Mouse (Mus musculus): ENCODE data around the gene Cct7. TPM values are rescaled to one million over a fixed set of nuclear protein-coding genes. Genes with fewer than 3 reads are reported as not detected.

Cct7 gene
- polyA plus RNA-seq (2012; rRNA removed), result 104 and 117 TPM in 2 replicates

DNA sequence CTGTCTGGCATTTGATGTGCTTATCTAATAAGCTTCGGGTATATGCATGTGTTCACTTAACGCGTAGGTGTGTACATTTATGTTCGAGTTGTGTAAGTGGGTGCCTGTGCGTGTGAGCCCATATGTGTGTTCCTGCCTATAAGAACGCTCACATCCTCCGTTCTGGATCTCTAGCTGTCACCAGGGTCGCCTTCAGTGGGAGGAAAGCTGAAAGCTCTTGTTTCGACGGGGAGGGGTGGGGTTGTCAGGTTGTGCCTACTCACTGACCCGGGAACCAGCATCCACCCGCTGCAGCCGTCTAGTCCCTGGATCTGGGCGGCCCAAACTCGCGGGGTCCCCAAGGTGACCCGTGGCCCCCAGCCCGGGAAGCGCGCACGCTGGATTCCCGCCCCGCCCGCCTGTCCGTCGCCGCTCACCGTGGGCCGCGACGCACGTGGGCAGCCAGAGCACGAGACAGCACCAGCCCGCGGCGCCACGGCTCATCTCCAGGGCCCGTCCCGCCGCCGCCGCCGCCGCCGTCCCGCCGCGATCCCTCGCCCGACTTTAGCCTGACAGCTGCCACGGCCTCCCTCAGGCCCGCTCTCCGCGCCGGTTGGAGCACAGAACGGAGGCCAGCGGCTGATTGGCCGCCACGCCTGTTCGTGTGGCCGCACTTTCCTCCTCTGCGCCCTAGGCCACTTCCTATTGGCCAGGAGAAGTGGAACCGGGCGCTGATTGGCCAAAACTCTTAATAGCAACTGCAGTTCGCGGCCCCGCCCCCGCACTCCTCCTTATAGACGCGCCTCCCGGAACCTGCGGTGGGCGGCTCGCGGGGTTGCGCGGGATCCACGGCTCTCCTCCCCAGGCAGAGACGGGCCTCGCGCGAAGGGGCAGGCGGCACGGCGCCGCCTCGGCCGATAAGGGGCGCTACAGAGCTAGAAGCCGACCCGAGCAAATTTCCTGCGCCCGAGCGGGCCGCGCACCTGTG, at the start of gene Cct7:
TSS of gene Cct7 (plus strand) at position 818 of the 967 bp plus-strand sequence.
- DNase-seq, result peak; percentile 100
- Histone ChIP-seq H3K4me3 (ENCODE audit: insufficient read depth, low read depth, low read length) (peak within 1 kb of the TSS; percentile 92), H3K27ac (ENCODE audit: insufficient read depth, low read depth, low read length) (peak within 1 kb of the TSS; percentile 95), H3K36me3 (ENCODE audit: control insufficient read depth, insufficient read depth, low read length) (no peaks in the 10 kb centered on the region), H3K4me1 (ENCODE audit: control insufficient read depth, insufficient read depth, low read length) (peaks cover 6% of the 10 kb centered on the region), H3K27me3 (replicated peaks; ENCODE audit: control insufficient read depth, insufficient read depth, low read length) (no peaks in the 10 kb centered on the region)
- TF ChIP-seq CTCF (conservative IDR thresholded peaks at IDR 0.05; ENCODE audit: insufficient read depth, insufficient read length, low read depth, low read length) (peak; percentile 53), POLR2A (IDR thresholded peaks at IDR 0.05; ENCODE audit: low read depth, low read length) (no peak)
- 2% methylated on average over 96 of the region's 96 CpGs for WGBS

DNA sequence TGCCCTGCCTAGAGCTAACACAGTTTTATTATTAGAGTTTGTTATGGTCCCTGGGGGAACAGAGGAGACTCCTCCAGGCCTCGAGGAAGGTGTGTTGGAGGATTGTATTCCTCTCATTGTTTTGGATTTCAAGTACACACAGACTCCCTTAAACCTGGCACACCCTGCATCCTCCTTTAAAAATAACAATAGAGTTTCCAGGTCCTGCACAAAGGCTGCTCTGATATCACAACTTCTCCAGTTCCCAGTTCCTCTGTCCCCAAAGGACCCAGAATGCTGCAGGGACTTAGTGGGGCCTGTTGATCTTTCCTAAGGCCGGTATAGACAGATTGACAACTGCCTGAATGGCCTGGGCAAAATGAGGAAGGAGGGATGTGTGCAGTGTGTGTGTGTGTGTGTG, 48.7 kb upstream of the Cct7 start:
- no peaks in the 10 kb centered on the region for H3K27me3 ChIP-seq (replicated peaks; ENCODE audit: control insufficient read depth, insufficient read depth, low read length)
- no peaks in the 10 kb centered on the region for H3K36me3 ChIP-seq (ENCODE audit: control insufficient read depth, insufficient read depth, low read length)
- no peak for TF ChIP-seq POLR2A (IDR thresholded peaks at IDR 0.05; ENCODE audit: low read depth, low read length)
- no peak for TF ChIP-seq CTCF (conservative IDR thresholded peaks at IDR 0.05; ENCODE audit: insufficient read depth, insufficient read length, low read depth, low read length)
- no peak overlapping the region for H3K27ac ChIP-seq (ENCODE audit: insufficient read depth, low read depth, low read length)
- 43% methylated on average over 2 of the region's 2 CpGs for WGBS
- peaks cover 3% of the 10 kb centered on the region; the same call in 1 of the 2 replicates for H3K4me1 ChIP-seq (ENCODE audit: control insufficient read depth, insufficient read depth, low read length)
- DNase-seq, result no peak
- no peak overlapping the region for H3K4me3 ChIP-seq (ENCODE audit: insufficient read depth, low read depth, low read length)

DNA sequence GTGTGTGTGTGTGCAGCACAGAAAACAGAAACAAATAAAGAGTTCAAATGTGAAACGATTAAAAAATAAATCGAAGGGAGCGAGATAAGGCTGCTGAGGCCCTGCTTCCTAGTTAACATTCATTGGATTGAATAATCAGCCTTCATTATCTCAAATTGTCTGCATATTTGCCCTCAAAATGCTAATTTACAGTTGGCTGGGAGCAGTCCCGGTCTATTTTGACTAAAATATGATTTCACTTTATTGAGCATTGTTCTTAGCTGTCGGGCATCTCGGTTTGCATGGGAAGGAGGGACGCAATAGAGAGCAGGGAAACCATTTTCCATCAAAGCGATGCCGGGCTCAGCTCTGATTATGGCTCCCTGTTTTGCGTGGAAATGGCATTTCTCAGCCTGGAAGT, 48.3 kb upstream of the Cct7 start:
- Histone ChIP-seq H3K4me1 (ENCODE audit: control insufficient read depth, insufficient read depth, low read length) (peaks cover 3% of the 10 kb centered on the region; the same call in 1 of the 2 replicates), H3K27ac (ENCODE audit: insufficient read depth, low read depth, low read length) (no peak overlapping the region), H3K27me3 (replicated peaks; ENCODE audit: control insufficient read depth, insufficient read depth, low read length) (no peaks in the 10 kb centered on the region), H3K4me3 (ENCODE audit: insufficient read depth, low read depth, low read length) (no peak overlapping the region), H3K36me3 (ENCODE audit: control insufficient read depth, insufficient read depth, low read length) (no peaks in the 10 kb centered on the region)
- no peak for DNase-seq
- 67% methylated on average over 10 of the region's 10 CpGs for WGBS
- no peak for TF ChIP-seq POLR2A (IDR thresholded peaks at IDR 0.05; ENCODE audit: low read depth, low read length)
- no peak for TF ChIP-seq CTCF (conservative IDR thresholded peaks at IDR 0.05; ENCODE audit: insufficient read depth, insufficient read length, low read depth, low read length)

DNA sequence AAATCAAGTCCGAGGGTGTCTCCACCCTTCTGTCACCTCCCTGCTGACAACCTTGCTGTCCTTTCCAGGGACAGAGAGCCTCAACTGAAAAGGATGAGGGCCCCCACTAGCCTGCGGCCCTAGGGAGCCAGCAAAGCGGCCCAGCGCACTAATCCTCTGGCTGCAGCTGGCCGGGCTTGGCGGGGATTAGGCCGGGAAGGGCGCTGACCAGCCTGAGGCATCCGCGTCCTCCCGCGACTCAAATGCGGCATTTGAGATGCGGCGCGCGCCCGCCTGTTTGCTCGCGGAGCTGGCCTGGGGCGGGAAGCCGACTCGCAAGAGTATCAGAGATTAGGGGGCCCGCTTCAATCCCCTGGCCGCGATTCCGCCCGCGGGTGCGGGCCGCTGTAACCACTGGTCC, 42.3 kb upstream of the Cct7 start:
- no peak for TF ChIP-seq POLR2A (IDR thresholded peaks at IDR 0.05; ENCODE audit: low read depth, low read length)
- TF ChIP-seq CTCF (conservative IDR thresholded peaks at IDR 0.05; ENCODE audit: insufficient read depth, insufficient read length, low read depth, low read length), result no peak
- Histone ChIP-seq H3K27me3 (replicated peaks; ENCODE audit: control insufficient read depth, insufficient read depth, low read length) (no peaks in the 10 kb centered on the region), H3K4me1 (ENCODE audit: control insufficient read depth, insufficient read depth, low read length) (no peaks in the 10 kb centered on the region), H3K36me3 (ENCODE audit: control insufficient read depth, insufficient read depth, low read length) (no peaks in the 10 kb centered on the region), H3K4me3 (ENCODE audit: insufficient read depth, low read depth, low read length) (no peak overlapping the region), H3K27ac (ENCODE audit: insufficient read depth, low read depth, low read length) (no peak overlapping the region)
- 24% methylated on average over 31 of the region's 31 CpGs for WGBS
- no peak for DNase-seq

DNA sequence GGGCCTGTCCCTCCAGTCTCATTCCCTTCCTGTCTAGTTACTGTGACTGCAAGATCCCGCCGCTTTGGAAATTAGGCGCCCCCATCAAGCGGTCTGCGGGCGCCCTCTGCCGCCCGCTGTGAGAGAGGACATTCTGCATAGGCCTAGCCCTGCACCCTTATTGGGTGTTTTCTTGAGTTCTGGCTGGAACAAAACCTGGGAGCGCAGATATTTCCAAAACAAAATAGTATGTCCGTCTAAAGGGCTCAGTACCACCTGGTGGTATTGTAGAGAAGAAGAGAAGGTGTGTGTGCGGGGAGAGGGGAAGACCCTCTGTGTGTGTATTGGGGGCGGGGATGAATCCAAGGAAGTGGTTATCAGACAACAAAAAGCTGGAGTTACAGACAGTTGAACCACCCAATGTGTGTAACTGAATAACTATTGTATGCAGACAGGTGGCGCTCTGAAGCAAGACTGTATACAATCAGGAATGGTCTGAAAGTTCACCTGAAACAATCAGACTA, 40.5 kb upstream of the Cct7 start:
- Histone ChIP-seq H3K27me3 (replicated peaks; ENCODE audit: control insufficient read depth, insufficient read depth, low read length) (no peaks in the 10 kb centered on the region), H3K4me1 (ENCODE audit: control insufficient read depth, insufficient read depth, low read length) (no peaks in the 10 kb centered on the region), H3K4me3 (ENCODE audit: insufficient read depth, low read depth, low read length) (no peak overlapping the region), H3K27ac (ENCODE audit: insufficient read depth, low read depth, low read length) (no peak overlapping the region), H3K36me3 (ENCODE audit: control insufficient read depth, insufficient read depth, low read length) (no peaks in the 10 kb centered on the region)
- peak; percentile 62 for DNase-seq
- 13% methylated on average over 13 of the region's 13 CpGs for WGBS
- TF ChIP-seq CTCF (conservative IDR thresholded peaks at IDR 0.05; ENCODE audit: insufficient read depth, insufficient read length, low read depth, low read length), result peak; percentile 74
- TF ChIP-seq POLR2A (IDR thresholded peaks at IDR 0.05; ENCODE audit: low read depth, low read length), result no peak

DNA sequence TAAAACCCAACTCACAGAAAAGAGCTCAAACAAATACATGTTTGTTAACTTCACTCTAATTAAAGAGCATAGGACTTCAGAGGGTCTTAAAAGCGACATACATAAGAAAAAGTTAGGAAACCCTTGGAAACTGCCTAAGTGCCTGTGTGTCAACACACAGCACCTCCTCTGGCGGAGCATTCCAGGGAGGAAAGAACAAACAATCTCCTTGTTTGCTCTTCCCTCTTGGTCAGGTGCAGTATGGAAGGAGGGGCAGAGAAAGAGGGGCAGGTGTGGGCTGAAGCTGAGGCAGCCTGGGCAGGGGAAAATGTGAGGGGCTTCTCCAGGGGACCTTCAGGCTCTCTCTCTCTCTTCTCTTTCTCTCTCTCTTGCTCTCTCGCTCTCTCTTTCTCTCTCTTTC, 35.5 kb upstream of the Cct7 start:
- Histone ChIP-seq H3K4me1 (ENCODE audit: control insufficient read depth, insufficient read depth, low read length) (no peaks in the 10 kb centered on the region), H3K27ac (ENCODE audit: insufficient read depth, low read depth, low read length) (no peak overlapping the region), H3K27me3 (replicated peaks; ENCODE audit: control insufficient read depth, insufficient read depth, low read length) (no peaks in the 10 kb centered on the region), H3K36me3 (ENCODE audit: control insufficient read depth, insufficient read depth, low read length) (no peaks in the 10 kb centered on the region), H3K4me3 (ENCODE audit: insufficient read depth, low read depth, low read length) (no peak overlapping the region)
- WGBS, result 75% methylated on average over 3 of the region's 3 CpGs
- no peak for TF ChIP-seq POLR2A (IDR thresholded peaks at IDR 0.05; ENCODE audit: low read depth, low read length)
- no peak for TF ChIP-seq CTCF (conservative IDR thresholded peaks at IDR 0.05; ENCODE audit: insufficient read depth, insufficient read length, low read depth, low read length)
- no peak for DNase-seq

DNA sequence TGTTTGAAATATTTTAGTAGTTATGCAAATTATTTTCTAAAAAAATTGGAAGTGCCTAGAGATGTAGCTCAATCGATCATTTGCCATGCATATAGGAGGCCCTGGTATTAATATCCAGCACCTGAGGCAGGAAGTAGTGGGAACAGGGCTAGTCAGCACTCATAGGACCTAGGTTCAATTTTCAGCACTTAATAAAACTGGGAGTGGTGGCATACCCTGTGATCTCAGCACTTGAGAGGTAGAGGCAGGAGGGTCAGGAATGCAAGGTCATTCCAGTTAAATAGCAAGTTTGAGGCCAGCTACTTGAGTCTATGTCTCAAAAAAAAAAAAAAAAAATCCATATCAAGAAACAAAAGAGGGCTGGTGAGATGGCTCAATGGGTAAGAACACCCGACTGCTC, 32.2 kb upstream of the Cct7 start:
- no peak for DNase-seq
- TF ChIP-seq POLR2A (IDR thresholded peaks at IDR 0.05; ENCODE audit: low read depth, low read length), result no peak
- TF ChIP-seq CTCF (conservative IDR thresholded peaks at IDR 0.05; ENCODE audit: insufficient read depth, insufficient read length, low read depth, low read length), result no peak
- no peak overlapping the region for H3K4me3 ChIP-seq (ENCODE audit: insufficient read depth, low read depth, low read length)
- no peaks in the 10 kb centered on the region for H3K36me3 ChIP-seq (ENCODE audit: control insufficient read depth, insufficient read depth, low read length)
- no peaks in the 10 kb centered on the region for H3K27me3 ChIP-seq (replicated peaks; ENCODE audit: control insufficient read depth, insufficient read depth, low read length)
- WGBS, result 80% methylated on average over 2 of the region's 2 CpGs
- no peak overlapping the region for H3K27ac ChIP-seq (ENCODE audit: insufficient read depth, low read depth, low read length)
- no peaks in the 10 kb centered on the region for H3K4me1 ChIP-seq (ENCODE audit: control insufficient read depth, insufficient read depth, low read length)

Data from kidney, adult 2 months (tissue).